Mouse (Mus musculus) liver, adult 2 months (tissue): Measurements from ENCODE around the gene Gpr137.

Experiments used
- CTCF ChIP-seq: fragments of 200-500 bp; IDR thresholded peaks from 2 replicates; pipeline ENCODE4 v1.5.1; 2011; ENCODE audit warnings: low read depth, low read length, control low read depth
- POLR2A ChIP-seq: fragments of 200-500 bp; IDR thresholded peaks from 2 replicates; pipeline ENCODE4 v1.6.1; 2011; ENCODE audit warnings: low read length, control low read depth; ENCODE audit not compliant: insufficient read depth; ENCODE audit errors: extremely low read depth

- TF ChIP-seq POLR2A: no peak
- no peak for TF ChIP-seq CTCF
Observed at GRCm38 (mm10) chr19:6989251-6989650, 47.0 kb upstream of the Gpr137 start.
